13 mouse cellular contexts compared by ENCODE assay signal in the genomic region with DNA sequence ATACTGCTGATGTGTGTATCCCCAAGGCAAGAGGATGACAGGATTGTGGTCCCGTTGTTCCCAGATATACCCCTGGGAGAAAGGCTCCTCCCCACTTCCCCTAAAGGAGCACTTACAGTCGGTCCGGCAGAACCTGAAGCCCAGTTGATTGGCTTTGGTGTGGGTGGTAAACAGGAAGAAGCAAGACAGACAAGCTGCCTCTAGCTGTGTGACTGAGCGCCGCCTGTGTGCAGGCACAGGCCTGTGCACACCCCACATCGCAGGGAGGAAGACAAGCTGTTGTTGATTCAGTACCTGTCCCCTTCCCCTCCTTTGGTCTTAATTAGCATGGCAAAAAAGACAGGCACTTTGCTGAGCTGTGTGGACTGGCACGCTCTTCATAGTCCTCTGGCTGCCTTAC. TPM values are rescaled to one million over a fixed set of nuclear protein-coding genes. Genes with fewer than 3 reads are reported as not detected.
"Had no signal": no experiment of that assay in that cellular context is flagged by ENCODE, and none has a peak within 500 bp of the region (broad histone marks: within the 10 kb centered on the region; RNA-seq: fewer than 3 reads in every experiment).

No protein-coding gene starts in this region.

- DNase-seq: kidney, postnatal 10 days; liver; liver, embryonic 13.5 days; liver, postnatal 0 days; right cerebral cortex, postnatal 14 days; thymus, postnatal 4 days had no signal

- ATAC-seq: liver, postnatal 0 days; midbrain, embryonic 13.5 days had no signal

RNA-seq across cellular contexts. Expression of a gene that starts 26.1 kb away (rescaled TPM):
- total RNA-seq: megakaryocyte-erythroid progenitor cell, adult 5-6 weeks had no signal
- polyA plus RNA-seq: kidney, embryonic 14.5 days; large intestine, adult 2 months; liver, embryonic 13.5 days; liver, postnatal 0 days; lung, embryonic 16.5 days; small intestine, adult 2 months; stomach, postnatal 0 days had no signal
